Mouse (Mus musculus): ENCODE data around the gene Ap1m2. TPM values are rescaled to one million over a fixed set of nuclear protein-coding genes. Genes with fewer than 3 reads are reported as not detected.
A peak's percentile ranks its signal among the peaks of the same experiment; 100 is the strongest.
"Not testable (repeated sequence)": the region's sequence is repeated elsewhere in the genome, so short reads cannot be mapped to it uniquely, and the experiment has no call there.

Gene Ap1m2
- polyA plus RNA-seq, 1 experiment from 2014 or later: 67.7 TPM

- H3K9me3 ChIP-seq: no peaks in the 10 kb centered on the region
- H3K27me3 ChIP-seq (replicated peaks): peaks cover 12% of the 10 kb centered on the region
- WGBS: 65% methylated on average over 15 of the region's 15 CpGs
- H3K36me3 ChIP-seq: no peaks in the 10 kb centered on the region
- no peak overlapping the region for H3K4me3 ChIP-seq (replicated peaks)
- no peak for ATAC-seq (ENCODE audit: insufficient read depth, low FRiP score, low read depth)
- H3K4me2 ChIP-seq: no peak overlapping the region
- H3K4me1 ChIP-seq: peaks cover 2% of the 10 kb centered on the region; the same call in 1 of the 2 replicates
- H3K27ac ChIP-seq: no peak overlapping the region
- H3K9ac ChIP-seq: no peak overlapping the region
Observed at GRCm38 (mm10) chr9:21309150-21309741, 2.9 kb downstream of the Ap1m2 start.

- H3K4me2 ChIP-seq: no peak overlapping the region
Observed at GRCm38 (mm10) chr9:21305065-21305464, 7.1 kb downstream of the Ap1m2 start.

GRCm38 (mm10) chr9:21299014-21299413, 13.1 kb downstream of the Ap1m2 start:
- Histone ChIP-seq H3K4me3 (replicated peaks) (no peak overlapping the region), H3K4me1 (no peaks in the 10 kb centered on the region), H3K36me3 (peaks cover 9% of the 10 kb centered on the region; the same call in 1 of the 2 replicates), H3K4me2 (no peak overlapping the region), H3K9me3 (no peaks in the 10 kb centered on the region), H3K27ac (no peak overlapping the region), H3K27me3 (replicated peaks) (no peaks in the 10 kb centered on the region), H3K9ac (no peak overlapping the region)
- 84% methylated on average over 10 of the region's 10 CpGs for WGBS
- ATAC-seq (ENCODE audit: insufficient read depth, low FRiP score, low read depth): no peak

More at GRCm38 (mm10) chr9:21305065-21305464, 7.1 kb downstream of the Ap1m2 start:
- Histone ChIP-seq H3K4me1 (no peaks in the 10 kb centered on the region), H3K36me3 (peaks cover 9% of the 10 kb centered on the region; the same call in 1 of the 2 replicates), H3K4me3 (replicated peaks) (no peak overlapping the region), H3K27me3 (replicated peaks) (no peaks in the 10 kb centered on the region), H3K27ac (no peak overlapping the region), H3K9ac (no peak overlapping the region), H3K9me3 (no peaks in the 10 kb centered on the region)
- WGBS: 79% methylated on average over 7 of the region's 7 CpGs
- ATAC-seq (ENCODE audit: insufficient read depth, low FRiP score, low read depth): no peak

GRCm38 (mm10) chr9:21292271-21292670, 19.9 kb downstream of the Ap1m2 start:
- Histone ChIP-seq H3K27me3 (replicated peaks) (no peaks in the 10 kb centered on the region), H3K4me1 (peaks cover 17% of the 10 kb centered on the region), H3K9me3 (no peaks in the 10 kb centered on the region), H3K27ac (no peak overlapping the region), H3K9ac (no peak overlapping the region), H3K4me2 (no peak overlapping the region), H3K36me3 (no peaks in the 10 kb centered on the region), H3K4me3 (replicated peaks) (no peak overlapping the region)
- no peak for ATAC-seq (ENCODE audit: insufficient read depth, low FRiP score, low read depth)
- 84% methylated on average over 3 of the region's 3 CpGs for WGBS

GRCm38 (mm10) chr9:21291868-21292267, 20.3 kb downstream of the Ap1m2 start:
- not testable (repeated sequence) for ATAC-seq (ENCODE audit: insufficient read depth, low FRiP score, low read depth)
- WGBS: 12% methylated on average over 7 of the region's 7 CpGs

GRCm38 (mm10) chr9:21291022-21291787, 20.9 kb downstream of the Ap1m2 start, which contains the start of gene Cdkn2d:
Cdkn2d (minus strand) TSS chr9:21291407.
- Histone ChIP-seq H3K4me1 (peaks cover 28% of the 10 kb centered on the region), H3K36me3 (no peaks in the 10 kb centered on the region), H3K4me2 (peak within 1 kb of the TSS; percentile 78), H3K27ac (peak within 1 kb of the TSS; percentile 86), H3K4me3 (replicated peaks) (peak within 1 kb of the TSS; percentile 79), H3K9me3 (no peaks in the 10 kb centered on the region), H3K9ac (peak within 1 kb of the TSS; percentile 81), H3K27me3 (replicated peaks) (no peaks in the 10 kb centered on the region)
- WGBS: under 1% methylated on average over 51 of the region's 51 CpGs
- ATAC-seq (ENCODE audit: insufficient read depth, low FRiP score, low read depth): peak; percentile 94

More at GRCm38 (mm10) chr9:21291868-21292267, 20.3 kb downstream of the Ap1m2 start:
- H3K4me2 ChIP-seq: peak overlapping the region; percentile 58
- H3K4me1 ChIP-seq: peaks cover 21% of the 10 kb centered on the region
- peak overlapping the region; percentile 86 for H3K27ac ChIP-seq
- H3K27me3 ChIP-seq (replicated peaks); H3K9me3 ChIP-seq; H3K36me3 ChIP-seq: not testable (repeated sequence)
- H3K4me3 ChIP-seq (replicated peaks): peak overlapping the region; percentile 79
- peak overlapping the region; percentile 17; the same call in 1 of the 2 replicates for H3K9ac ChIP-seq

- Histone ChIP-seq H3K27ac (peak overlapping the region; percentile 76), H3K4me2 (peak overlapping the region; percentile 78), H3K9ac (peak overlapping the region; percentile 81), H3K27me3 (replicated peaks) (no peaks in the 10 kb centered on the region), H3K9me3 (no peaks in the 10 kb centered on the region), H3K4me3 (replicated peaks) (peak overlapping the region; percentile 79), H3K4me1 (peaks cover 29% of the 10 kb centered on the region), H3K36me3 (no peaks in the 10 kb centered on the region)
- under 1% methylated on average over 20 of the region's 20 CpGs for WGBS
- no peak for ATAC-seq (ENCODE audit: insufficient read depth, low FRiP score, low read depth)
Observed at GRCm38 (mm10) chr9:21290589-21290988, 21.5 kb downstream of the Ap1m2 start.

GRCm38 (mm10) chr9:21289337-21289671, 22.8 kb downstream of the Ap1m2 start:
- peaks cover 29% of the 10 kb centered on the region for H3K4me1 ChIP-seq
- H3K4me3 ChIP-seq (replicated peaks): peak overlapping the region; percentile 79
- peak overlapping the region; percentile 78 for H3K4me2 ChIP-seq
- H3K27ac ChIP-seq: no peak overlapping the region
- H3K27me3 ChIP-seq (replicated peaks): no peaks in the 10 kb centered on the region
- no peaks in the 10 kb centered on the region; the same call in 1 of the 2 replicates for H3K36me3 ChIP-seq
- ATAC-seq (ENCODE audit: insufficient read depth, low FRiP score, low read depth): no peak
- no peak overlapping the region for H3K9ac ChIP-seq
- no peaks in the 10 kb centered on the region for H3K9me3 ChIP-seq
- 88% methylated on average over 2 of the region's 2 CpGs for WGBS

- ATAC-seq (ENCODE audit: insufficient read depth, low FRiP score, low read depth): no peak
Observed at GRCm38 (mm10) chr9:21288404-21289336, 23.5 kb downstream of the Ap1m2 start.

GRCm38 (mm10) chr9:21287571-21288402, 24.4 kb downstream of the Ap1m2 start, which contains the start of gene Kri1:
Kri1 (minus strand) TSS chr9:21287969.
- no peaks in the 10 kb centered on the region for H3K27me3 ChIP-seq (replicated peaks)
- H3K4me1 ChIP-seq: peaks cover 29% of the 10 kb centered on the region
- peak; percentile 76 for ATAC-seq (ENCODE audit: insufficient read depth, low FRiP score, low read depth)
- H3K4me2 ChIP-seq: peak within 1 kb of the TSS; percentile 78
- no peaks in the 10 kb centered on the region for H3K9me3 ChIP-seq
- H3K9ac ChIP-seq: peak within 1 kb of the TSS; percentile 62; the same call in 1 of the 2 replicates
- under 1% methylated on average over 59 of the region's 59 CpGs for WGBS
- H3K4me3 ChIP-seq (replicated peaks): peak within 1 kb of the TSS; percentile 79
- peaks cover 3% of the 10 kb centered on the region; the same call in 1 of the 2 replicates for H3K36me3 ChIP-seq
- H3K27ac ChIP-seq: peak within 1 kb of the TSS; percentile 90

More at GRCm38 (mm10) chr9:21288404-21289336, 23.5 kb downstream of the Ap1m2 start:
- H3K9ac ChIP-seq: 0 out of 2 replicates have a peak overlapping the region, but pooled peaks have one; percentile 7
- H3K9me3 ChIP-seq: no peaks in the 10 kb centered on the region
- no peaks in the 10 kb centered on the region for H3K27me3 ChIP-seq (replicated peaks)
- peak overlapping the region; percentile 79 for H3K4me3 ChIP-seq (replicated peaks)
- H3K4me2 ChIP-seq: peak overlapping the region; percentile 78
- H3K4me1 ChIP-seq: peaks cover 29% of the 10 kb centered on the region
- H3K27ac ChIP-seq: peak overlapping the region; percentile 75
- 72% methylated on average over 13 of the region's 13 CpGs for WGBS
- H3K36me3 ChIP-seq: peaks cover 2% of the 10 kb centered on the region; the same call in 1 of the 2 replicates

Measured in stomach, embryonic 15.5 days (tissue).